Mouse (Mus musculus) embryonic facial prominence, embryonic 14.5 days (tissue): ENCODE measurements around the gene Sh3bp5. TPM values are rescaled to one million over a fixed set of nuclear protein-coding genes. Genes with fewer than 3 reads are reported as not detected.

Source experiments
- ATAC-seq: fragments of 200-750 bp; cut with Nextera tagmentation; 2 replicates; pipeline ENCODE4 v1.8.0; 2017; ENCODE audit warnings: low read depth, moderate number of reproducible peaks, moderate TSS enrichment
- DNase-seq: peaks from one replicate; pipeline ENCODE4 v3.0.0-alpha.2; 2015; ENCODE audit warnings: low spot score
- H3K27ac ChIP-seq: fragments of 300-500 bp; sonication (generic); replicated peaks from 2 replicates; pipeline ENCODE4 v1.5.1; 2014; ENCODE audit warnings: low read depth, mild to moderate bottlenecking, low read length, moderate library complexity
- H3K27me3 ChIP-seq: fragments of 300-500 bp; sonication (generic); replicated peaks from 2 replicates; pipeline ENCODE4 v1.6.1; 2014; ENCODE audit warnings: low read length; ENCODE audit not compliant: control insufficient read depth, insufficient read depth
- H3K36me3 ChIP-seq: fragments of 300-500 bp; sonication (generic); 2 replicates; pipeline ENCODE4 v1.6.1; 2014; ENCODE audit warnings: low read length, mixed read lengths; ENCODE audit not compliant: control insufficient read depth, insufficient read depth
- H3K4me1 ChIP-seq: fragments of 300-500 bp; sonication (generic); 2 replicates; pipeline ENCODE4 v1.6.1; 2014; ENCODE audit warnings: antibody characterized with exemption, low read length; ENCODE audit not compliant: control insufficient read depth, insufficient read depth
- H3K4me2 ChIP-seq: fragments of 300-500 bp; sonication (generic); 2 replicates; pipeline ENCODE4 v1.6.1; 2014; ENCODE audit warnings: low read depth, mild to moderate bottlenecking, low read length, moderate library complexity, mixed read lengths
- H3K4me3 ChIP-seq: fragments of 300-500 bp; sonication (generic); 2 replicates; pipeline ENCODE4 v1.5.1; 2014; ENCODE audit warnings: low read depth, mild to moderate bottlenecking, low read length
- H3K9ac ChIP-seq: fragments of 300-500 bp; sonication (generic); 2 replicates; pipeline ENCODE4 v1.6.1; 2014; ENCODE audit warnings: low read depth, mild to moderate bottlenecking, low read length, moderate library complexity, mixed read lengths
- H3K9me3 ChIP-seq: fragments of 300-500 bp; sonication (generic); 2 replicates; pipeline ENCODE4 v1.6.1; 2016; ENCODE audit warnings: low read length; ENCODE audit not compliant: control insufficient read depth
- WGBS: fragments of 180-500 bp; shearing (Covaris S2); extraction: QIAGEN DNeasy Blood & Tissue Kit; methylation state at CpG from one replicate; pipeline ENCODE4 v1.1.7; 2014; 5-methylcytosine and 5-hydroxymethylcytosine counted together
- polyA plus RNA-seq: library from polyadenylated mRNA; unstranded; fragments of >200 nt; fragmentation: Nextera tagmentation; extraction: Ambion mirVana; gene quantifications from 2 replicates; pipeline ENCODE4 v1.2.1, GENCODE M21; 2014

The Sh3bp5 gene
- polyA plus RNA-seq, 1 experiment from 2014 or later = 19.7 TPM

- Histone ChIP-seq H3K27ac (no peak overlapping the region), H3K4me1 (no peaks in the 10 kb centered on the region; the same call in 1 of the 2 replicates), H3K4me3 (no peak overlapping the region), H3K27me3 (no peaks in the 10 kb centered on the region), H3K9ac (no peak overlapping the region), H3K4me2 (no peak overlapping the region), H3K9me3 (no peaks in the 10 kb centered on the region), H3K36me3 (no peaks in the 10 kb centered on the region)
- WGBS = 57% methylated on average over 5 of the region's 5 CpGs
- no peak for ATAC-seq
- DNase-seq = no peak
Observed at GRCm38 (mm10) chr14:31325551-31325950, 110.3 kb downstream of the Sh3bp5 start.

DNA sequence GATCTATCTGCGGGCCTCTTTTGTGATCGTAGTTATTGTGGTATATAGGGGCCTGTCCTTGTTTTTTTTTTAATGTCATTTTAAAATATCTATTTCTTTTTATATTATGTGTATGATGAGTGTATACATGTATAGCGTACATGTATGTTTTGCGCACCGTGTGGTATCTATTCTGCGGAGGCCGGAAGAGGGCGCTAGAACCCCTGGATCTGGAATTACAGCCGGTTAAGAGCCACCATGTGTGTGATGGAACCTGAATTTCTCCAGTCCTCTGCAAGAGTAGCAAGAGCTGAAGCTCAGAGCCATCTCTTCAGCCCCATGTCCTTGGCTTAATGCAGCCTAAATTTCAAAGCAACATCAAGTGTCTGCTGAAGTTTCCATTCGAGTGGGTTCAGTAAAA is 111.0 kb downstream of the Sh3bp5 start:
- Histone ChIP-seq H3K9me3 (no peaks in the 10 kb centered on the region), H3K4me3 (no peak overlapping the region), H3K36me3 (no peaks in the 10 kb centered on the region), H3K4me2 (no peak overlapping the region), H3K27ac (no peak overlapping the region), H3K9ac (no peak overlapping the region), H3K4me1 (no peaks in the 10 kb centered on the region; the same call in 1 of the 2 replicates), H3K27me3 (no peaks in the 10 kb centered on the region)
- DNase-seq (no peak), ATAC-seq (no peak)
- 65% methylated on average over 10 of the region's 10 CpGs for WGBS

DNA sequence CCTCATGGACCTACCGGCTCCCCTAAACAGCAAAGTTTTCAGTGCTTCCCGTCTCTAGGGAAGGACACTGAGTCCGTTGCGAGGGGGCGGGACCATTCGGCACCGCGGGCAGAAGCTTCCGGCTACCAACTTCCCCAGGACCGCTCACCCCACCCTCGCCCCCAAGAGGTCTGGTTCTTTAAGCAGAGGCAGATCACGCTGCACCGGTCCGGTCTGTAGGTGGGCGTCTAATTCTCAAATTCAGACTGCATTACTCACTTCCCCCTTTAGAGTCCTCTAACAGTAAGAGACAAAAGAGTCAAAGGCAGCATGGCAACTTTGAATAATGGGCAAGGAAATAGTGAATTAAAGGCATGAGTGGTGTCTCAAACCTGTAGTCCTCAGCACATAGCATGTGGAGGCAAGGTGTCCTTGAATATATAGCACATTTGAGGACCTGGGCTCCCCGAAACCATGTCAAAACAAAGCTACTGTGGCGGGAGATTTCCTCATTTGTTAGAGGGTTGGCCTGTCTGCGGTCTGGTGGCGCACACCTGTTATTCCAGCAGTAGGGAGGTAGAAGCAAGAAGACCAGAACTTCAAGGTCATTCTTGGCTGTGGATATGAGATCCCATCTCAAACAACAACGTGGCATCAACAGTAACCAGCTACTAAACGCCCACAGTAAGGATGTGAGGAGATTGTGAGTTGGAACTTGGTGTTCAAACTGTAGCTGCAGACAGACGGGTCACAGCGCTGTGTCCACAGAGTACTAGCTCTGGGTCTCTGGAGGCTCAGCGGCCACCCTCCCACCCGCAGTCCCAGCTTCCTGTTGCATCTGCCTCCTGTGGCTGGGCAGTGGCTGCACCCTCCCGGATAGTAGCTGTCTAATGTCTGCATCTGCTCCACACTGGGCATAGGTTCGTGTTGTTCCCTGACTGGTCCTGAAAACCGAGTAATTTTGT is 111.8 kb downstream of the Sh3bp5 start, which contains the start of gene Dnah1:
Gene Dnah1, minus strand, starts transcription at position 48 of the 944 bp plus-strand sequence.
- WGBS = 30% methylated on average over 28 of the region's 28 CpGs
- Histone ChIP-seq H3K27me3 (no peaks in the 10 kb centered on the region), H3K27ac (no peak within 1 kb of the TSS), H3K4me2 (peak within 1 kb of the TSS; percentile 55), H3K9ac (peak within 1 kb of the TSS; percentile 50), H3K9me3 (no peaks in the 10 kb centered on the region), H3K4me1 (no peaks in the 10 kb centered on the region; the same call in 1 of the 2 replicates), H3K36me3 (no peaks in the 10 kb centered on the region), H3K4me3 (peak within 1 kb of the TSS; percentile 30)
- DNase-seq (peak; percentile 41), ATAC-seq (peak; percentile 75)

- Histone ChIP-seq H3K27me3 (no peaks in the 10 kb centered on the region), H3K4me1 (no peaks in the 10 kb centered on the region; the same call in 1 of the 2 replicates), H3K4me2 (peak overlapping the region; percentile 55), H3K9ac (no peak overlapping the region; the same call in 1 of the 2 replicates), H3K4me3 (peak overlapping the region; percentile 30; the same call in 1 of the 2 replicates), H3K27ac (no peak overlapping the region), H3K9me3 (no peaks in the 10 kb centered on the region), H3K36me3 (no peaks in the 10 kb centered on the region)
- ATAC-seq (no peak), DNase-seq (no peak)
- WGBS = 73% methylated on average over 4 of the region's 4 CpGs
Observed at GRCm38 (mm10) chr14:31323189-31323588, 112.7 kb downstream of the Sh3bp5 start.

DNA sequence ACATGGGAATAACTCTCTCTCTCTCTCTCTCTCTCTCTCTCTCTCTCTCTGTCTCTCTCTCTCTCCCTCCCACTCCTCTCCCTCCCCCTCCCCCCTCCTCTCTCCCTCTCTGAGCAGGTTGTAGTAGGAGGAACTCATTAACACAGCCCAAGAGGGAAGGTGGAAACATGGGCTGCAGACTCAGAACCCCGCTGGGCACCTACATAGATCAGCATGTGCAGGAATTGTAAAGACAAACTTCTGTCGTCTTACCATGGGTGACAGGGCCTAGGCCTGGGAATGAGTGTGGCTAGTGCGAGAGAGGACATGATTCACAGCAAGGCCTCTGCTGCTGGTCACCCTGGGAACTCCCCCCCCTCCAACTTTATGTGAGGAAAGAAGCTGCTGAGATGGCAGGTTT is 113.7 kb downstream of the Sh3bp5 start:
- no peak overlapping the region for H3K4me2 ChIP-seq
- H3K27ac ChIP-seq = no peak overlapping the region
- no peak overlapping the region for H3K4me3 ChIP-seq
- 83% methylated on average over 3 of the region's 3 CpGs for WGBS
- H3K9me3 ChIP-seq = no peaks in the 10 kb centered on the region
- H3K9ac ChIP-seq = no peak overlapping the region
- no peaks in the 10 kb centered on the region; the same call in 1 of the 2 replicates for H3K4me1 ChIP-seq
- H3K27me3 ChIP-seq = no peaks in the 10 kb centered on the region
- H3K36me3 ChIP-seq = no peaks in the 10 kb centered on the region
- DNase-seq (no peak), ATAC-seq (no peak)

DNA sequence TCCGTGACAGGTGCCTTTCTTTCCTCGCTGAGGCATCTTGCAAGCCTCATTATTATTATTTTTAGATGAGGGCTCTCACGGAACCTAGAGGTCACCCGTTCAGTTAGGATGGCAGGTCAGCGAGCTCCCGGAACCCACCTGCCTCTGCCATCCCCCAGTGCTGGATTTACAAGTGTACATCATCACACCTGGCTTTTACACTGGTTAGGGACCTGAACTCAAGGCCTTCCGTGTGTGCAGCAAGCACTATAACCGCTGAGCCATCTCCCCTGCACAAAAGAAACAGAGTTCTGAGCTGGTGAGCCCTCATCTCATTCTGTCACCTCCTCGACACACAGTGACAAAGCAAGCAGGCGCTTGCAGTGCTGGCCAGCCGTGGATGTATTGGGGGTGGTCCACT is 114.7 kb downstream of the Sh3bp5 start:
- no peak overlapping the region for H3K4me2 ChIP-seq
- H3K4me1 ChIP-seq = no peaks in the 10 kb centered on the region; the same call in 1 of the 2 replicates
- H3K9me3 ChIP-seq = no peaks in the 10 kb centered on the region
- no peak for ATAC-seq
- DNase-seq = no peak
- no peaks in the 10 kb centered on the region for H3K36me3 ChIP-seq
- H3K27me3 ChIP-seq = no peaks in the 10 kb centered on the region
- no peak overlapping the region for H3K9ac ChIP-seq
- no peak overlapping the region for H3K4me3 ChIP-seq
- WGBS = 84% methylated on average over 11 of the region's 11 CpGs
- H3K27ac ChIP-seq = no peak overlapping the region

DNA sequence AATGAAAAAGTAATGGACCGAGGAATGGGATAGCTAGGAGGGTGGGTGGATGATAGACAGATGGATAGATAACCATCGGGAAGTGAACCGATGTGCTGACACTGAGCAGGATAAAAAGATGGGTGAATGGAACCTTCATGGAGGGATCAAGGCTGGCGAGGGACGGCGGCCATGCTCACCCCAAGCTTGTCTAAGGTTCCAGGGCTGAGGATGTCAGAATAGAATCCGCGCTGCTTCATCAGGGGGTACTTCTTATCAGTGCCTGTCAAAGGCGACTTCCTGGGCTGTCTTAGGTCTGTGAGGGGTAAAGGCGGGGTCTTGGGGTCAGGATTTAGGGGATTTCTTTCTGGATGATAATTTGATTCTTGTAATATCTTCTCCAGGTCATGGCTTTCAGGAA is 116.3 kb downstream of the Sh3bp5 start:
- ATAC-seq (no peak), DNase-seq (no peak)
- Histone ChIP-seq H3K4me3 (no peak overlapping the region), H3K4me2 (no peak overlapping the region), H3K4me1 (no peaks in the 10 kb centered on the region; the same call in 1 of the 2 replicates), H3K27me3 (no peaks in the 10 kb centered on the region), H3K27ac (no peak overlapping the region), H3K9ac (no peak overlapping the region), H3K36me3 (no peaks in the 10 kb centered on the region), H3K9me3 (no peaks in the 10 kb centered on the region)
- WGBS = 90% methylated on average over 9 of the region's 10 CpGs

GRCm38 (mm10) chr14:31317754-31318153 is 118.1 kb downstream of the Sh3bp5 start:
- Histone ChIP-seq H3K9me3 (no peaks in the 10 kb centered on the region), H3K4me2 (no peak overlapping the region), H3K27me3 (no peaks in the 10 kb centered on the region), H3K4me1 (no peaks in the 10 kb centered on the region), H3K27ac (no peak overlapping the region), H3K36me3 (no peaks in the 10 kb centered on the region), H3K4me3 (no peak overlapping the region), H3K9ac (no peak overlapping the region)
- DNase-seq (no peak), ATAC-seq (no peak)
- 72% methylated on average over 3 of the region's 3 CpGs for WGBS
